Mouse (Mus musculus) layer of hippocampus, postnatal 25 days (tissue): ENCODE measurements around the gene Olfr1105. TPM values are rescaled to one million over a fixed set of nuclear protein-coding genes. Genes with fewer than 3 reads are reported as not detected.

Experiments
- DNase-seq, 2 experiments: peaks; one replicate each; pipeline ENCODE4 v3.0.0; 2022; ENCODE audit warnings: mixed read lengths in 2 of 2, low spot score in 1 of 2; ENCODE audit errors: extremely low spot score in 1 of 2
- total RNA-seq, 2 experiments: library from RNA; stranded (reverse); gene quantifications; 2 replicates each; pipeline ENCODE4 v1.2.3; 2021

Gene Olfr1105
- total RNA-seq, result not detected

- DNase-seq, result no peak
Observed at GRCm38 (mm10) chr2:87036431-87036830, at the start of gene Olfr1105. Gene Olfr1105, minus strand, starts transcription at chr2:87036531.

- no peak for DNase-seq
Observed at GRCm38 (mm10) chr2:87075717-87076116, 39.4 kb upstream of the Olfr1105 start, which contains the start of gene Olfr1107. Gene Olfr1107, minus strand, starts transcription at chr2:87075817.

- no peak for DNase-seq
Observed at GRCm38 (mm10) chr2:87052173-87052572, 15.8 kb upstream of the Olfr1105 start, which contains the start of gene Olfr1106. Gene Olfr1106, minus strand, starts transcription at chr2:87052273.

GRCm38 (mm10) chr2:87026980-87027379, 9.4 kb downstream of the Olfr1105 start, which contains the start of gene Olfr1104:
Gene Olfr1104, minus strand, starts transcription at chr2:87027080.
- no peak for DNase-seq

- no peak for DNase-seq
Observed at GRCm38 (mm10) chr2:86998098-86998497, 38.2 kb downstream of the Olfr1105 start, which contains the start of gene Olfr1102. Gene Olfr1102, plus strand, starts transcription at chr2:86998398.

GRCm38 (mm10) chr2:86991121-86991520, 45.2 kb downstream of the Olfr1105 start, which contains the start of gene Olfr1101:
Gene Olfr1101, minus strand, starts transcription at chr2:86991221.
- no peak for DNase-seq

Other genes with a start within 250 kb of the Olfr1105 start
- not detected for gene Olfr141, start 226.5 kb downstream of the Olfr1105 start, total RNA-seq
- gene Olfr1094, start 211.9 kb downstream of the Olfr1105 start, total RNA-seq, result not detected
- gene Olfr1095, start 184.8 kb downstream of the Olfr1105 start, total RNA-seq, result not detected
- not detected for gene Gm13723, start 161.7 kb downstream of the Olfr1105 start, total RNA-seq
- gene Olfr1097, start 144.3 kb downstream of the Olfr1105 start, total RNA-seq, result not detected
- gene Olfr1098, start 112.0 kb downstream of the Olfr1105 start, total RNA-seq, result not detected
- not detected for gene Olfr1099, start 75.8 kb downstream of the Olfr1105 start, total RNA-seq
- not detected for gene Olfr1100, start 56.6 kb downstream of the Olfr1105 start, total RNA-seq
- not detected for gene Olfr1101, start 45.3 kb downstream of the Olfr1105 start, total RNA-seq
- gene Olfr1102, start 38.1 kb downstream of the Olfr1105 start, total RNA-seq, result not detected
- not detected for gene Olfr1104, start 9.5 kb downstream of the Olfr1105 start, total RNA-seq
- gene Olfr1106, start 15.7 kb upstream of the Olfr1105 start, total RNA-seq, result not detected
- not detected for gene Olfr1107, start 39.3 kb upstream of the Olfr1105 start, total RNA-seq
- gene Olfr1109, start 59.5 kb upstream of the Olfr1105 start, total RNA-seq, result not detected
- gene Olfr259, start 78.0 kb upstream of the Olfr1105 start, total RNA-seq, result not detected
- gene Olfr1110, start 103.8 kb upstream of the Olfr1105 start, total RNA-seq, result not detected
- gene Olfr1111, start 116.1 kb upstream of the Olfr1105 start, total RNA-seq, result not detected
- not detected for gene Olfr1112, start 151.3 kb upstream of the Olfr1105 start, total RNA-seq
- not detected for gene Olfr1113, start 172.4 kb upstream of the Olfr1105 start, total RNA-seq
- not detected for gene Olfr1115, start 211.5 kb upstream of the Olfr1105 start, total RNA-seq
- gene Olfr1116, start 231.0 kb upstream of the Olfr1105 start, total RNA-seq, result not detected